Mouse (Mus musculus): ENCODE results near the gene Ak5. TPM values are rescaled to one million over a fixed set of nuclear protein-coding genes. Genes with fewer than 3 reads are reported as not detected.

The Ak5 gene
- polyA plus RNA-seq, 1 experiment from 2014 or later: 3.6 TPM

DNA sequence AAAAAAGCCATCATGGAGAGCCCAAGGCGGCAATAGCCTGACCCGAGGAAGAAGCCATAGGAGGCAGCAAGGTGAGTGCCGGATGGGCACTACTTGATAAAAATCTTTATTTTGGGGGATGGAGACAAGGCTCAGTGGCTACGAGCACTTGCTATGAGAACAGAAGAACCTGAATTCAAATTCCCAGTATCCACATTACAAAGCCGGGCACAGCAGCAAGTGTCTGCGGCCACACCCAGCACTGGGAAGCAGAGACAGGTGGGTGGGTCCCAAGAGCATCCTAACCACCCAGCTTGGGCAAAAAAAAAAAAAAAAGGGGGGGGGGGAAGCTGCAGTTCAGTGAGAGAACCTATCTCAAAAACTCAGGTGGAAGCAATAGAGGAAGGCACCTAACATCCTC, 187.8 kb downstream of the Ak5 start:
- ATAC-seq (replicated peaks; ENCODE audit: low FRiP score): no peak

DNA sequence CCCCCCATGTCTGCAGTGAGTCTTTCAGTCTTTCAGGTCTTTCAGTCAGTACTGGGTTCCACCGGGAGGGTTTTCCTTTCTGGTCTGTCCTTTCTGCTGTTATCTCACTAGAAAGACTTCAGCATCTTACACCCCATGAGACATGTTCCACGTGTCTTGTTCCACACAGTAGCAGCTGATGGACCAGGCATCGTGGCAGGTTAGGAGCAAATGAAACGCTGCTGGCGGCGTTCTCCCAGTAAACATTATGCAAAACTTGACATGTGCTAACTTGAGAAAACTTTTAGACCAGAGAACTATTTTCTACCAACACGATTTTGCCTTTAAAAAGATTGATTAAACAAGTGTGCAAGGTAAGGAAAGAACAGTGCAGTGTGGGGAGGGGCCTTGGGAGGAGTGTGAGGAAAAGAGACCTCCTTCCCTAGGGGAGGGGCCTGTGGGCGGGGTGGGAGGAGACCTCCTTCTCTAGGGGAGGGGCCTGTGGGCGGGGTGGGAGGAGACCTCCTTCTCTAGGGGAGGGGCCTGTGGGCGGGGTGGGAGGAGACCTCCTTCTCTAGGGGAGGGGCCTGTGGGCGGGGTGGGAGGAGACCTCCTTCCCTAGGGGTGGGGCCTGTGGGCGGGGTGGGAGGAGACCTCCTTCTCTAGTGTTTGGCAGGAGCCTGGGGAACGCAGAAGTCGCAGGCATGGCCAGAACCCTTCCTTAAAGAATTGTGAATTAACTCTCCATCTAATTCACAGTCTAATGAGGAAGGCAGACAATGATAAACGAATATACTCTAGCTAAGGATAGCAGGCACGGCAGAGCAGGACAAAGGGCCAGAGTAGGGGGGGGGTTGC, 189.3 kb downstream of the Ak5 start:
- H3K27ac ChIP-seq: peak overlapping the region; percentile 80
- H3K36me3 ChIP-seq: no peaks in the 10 kb centered on the region
- H3K4me2 ChIP-seq: peak overlapping the region; percentile 85
- peak overlapping the region; percentile 53 for H3K9ac ChIP-seq
- H3K4me3 ChIP-seq (replicated peaks): peak overlapping the region; percentile 50
- no peaks in the 10 kb centered on the region for H3K9me3 ChIP-seq (replicated peaks)
- peak; percentile 85 for ATAC-seq (replicated peaks; ENCODE audit: low FRiP score)
- 2% methylated on average over 14 of the region's 16 CpGs for WGBS
- no peaks in the 10 kb centered on the region for H3K27me3 ChIP-seq
- H3K4me1 ChIP-seq: peaks cover 31% of the 10 kb centered on the region

More for the DNA sequence above, 187.8 kb downstream of the Ak5 start:
- Histone ChIP-seq H3K36me3 (no peaks in the 10 kb centered on the region), H3K27me3 (no peaks in the 10 kb centered on the region), H3K9me3 (replicated peaks) (no peaks in the 10 kb centered on the region), H3K27ac (no peak overlapping the region), H3K9ac (no peak overlapping the region), H3K4me3 (replicated peaks) (no peak overlapping the region), H3K4me2 (no peak overlapping the region), H3K4me1 (peaks cover 40% of the 10 kb centered on the region)
- 92% methylated on average over 6 of the region's 6 CpGs for WGBS

DNA sequence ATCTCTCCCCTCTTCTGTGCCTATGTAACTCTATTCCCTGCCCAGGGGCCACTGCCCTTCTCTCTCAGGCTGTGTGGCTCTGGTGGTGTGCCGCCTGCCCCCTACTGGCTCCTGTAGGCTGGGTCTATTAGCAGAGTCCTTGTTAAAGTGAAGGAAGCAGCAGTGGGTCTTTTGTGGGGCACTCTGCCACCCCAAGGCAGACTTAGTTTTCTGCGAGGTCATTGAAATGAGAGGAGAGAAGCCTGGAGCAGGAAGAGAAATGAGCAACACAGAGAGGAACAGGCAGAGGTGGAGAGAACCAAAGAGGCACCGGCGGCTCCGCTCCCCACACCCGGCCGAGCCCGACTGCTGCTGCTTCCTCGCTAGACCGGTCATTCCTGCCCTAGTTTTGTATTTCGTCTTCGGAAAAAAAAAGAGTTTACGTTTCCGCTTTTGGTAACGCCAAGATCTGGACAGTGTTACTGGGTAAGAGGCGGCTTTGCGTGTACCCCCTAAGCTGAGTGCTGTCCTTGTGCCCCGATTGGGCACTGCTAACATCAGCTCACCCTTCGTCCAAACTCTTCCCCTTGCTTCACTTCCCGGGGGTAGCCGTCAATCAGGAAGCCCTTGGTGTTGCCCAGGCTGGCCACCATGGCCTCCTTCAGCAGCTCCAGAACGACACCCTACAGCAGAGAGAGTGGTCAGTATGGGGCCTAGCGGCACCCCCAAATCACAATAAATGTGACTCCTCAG, 190.2 kb downstream of the Ak5 start:
- H3K27ac ChIP-seq: peak overlapping the region; percentile 80
- peaks cover 28% of the 10 kb centered on the region for H3K4me1 ChIP-seq
- peak; percentile 82 for ATAC-seq (replicated peaks; ENCODE audit: low FRiP score)
- peak overlapping the region; percentile 53 for H3K9ac ChIP-seq
- peak overlapping the region; percentile 85 for H3K4me2 ChIP-seq
- H3K9me3 ChIP-seq (replicated peaks): no peaks in the 10 kb centered on the region
- peak overlapping the region; percentile 50 for H3K4me3 ChIP-seq (replicated peaks)
- H3K27me3 ChIP-seq: no peaks in the 10 kb centered on the region
- 3% methylated on average over 23 of the region's 23 CpGs for WGBS
- no peaks in the 10 kb centered on the region for H3K36me3 ChIP-seq

DNA sequence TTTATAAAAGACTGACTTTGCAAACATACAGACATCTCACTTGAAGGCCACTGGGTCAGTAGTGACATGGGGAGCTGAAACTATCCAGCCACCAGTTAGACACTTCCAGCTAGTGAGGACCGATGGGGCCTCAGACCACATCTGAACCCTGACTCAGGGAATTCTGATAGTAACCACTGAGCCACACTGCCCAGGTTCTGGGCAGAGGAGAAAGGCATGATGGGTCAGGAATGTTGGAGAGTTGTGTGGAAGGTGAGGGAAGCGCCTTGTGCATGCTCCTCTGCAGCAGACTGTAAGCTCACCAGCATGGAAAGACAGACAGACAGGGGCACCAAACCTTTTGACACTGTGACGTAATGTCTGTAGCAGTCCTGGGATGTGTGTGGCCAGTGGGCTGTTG, 192.3 kb downstream of the Ak5 start:
- 95% methylated on average over 3 of the region's 3 CpGs for WGBS
- Histone ChIP-seq H3K4me1 (peaks cover 17% of the 10 kb centered on the region), H3K4me2 (no peak overlapping the region), H3K9me3 (replicated peaks) (no peaks in the 10 kb centered on the region), H3K9ac (no peak overlapping the region), H3K36me3 (no peaks in the 10 kb centered on the region), H3K27ac (no peak overlapping the region), H3K4me3 (replicated peaks) (no peak overlapping the region), H3K27me3 (no peaks in the 10 kb centered on the region)
- no peak for ATAC-seq (replicated peaks; ENCODE audit: low FRiP score)

DNA sequence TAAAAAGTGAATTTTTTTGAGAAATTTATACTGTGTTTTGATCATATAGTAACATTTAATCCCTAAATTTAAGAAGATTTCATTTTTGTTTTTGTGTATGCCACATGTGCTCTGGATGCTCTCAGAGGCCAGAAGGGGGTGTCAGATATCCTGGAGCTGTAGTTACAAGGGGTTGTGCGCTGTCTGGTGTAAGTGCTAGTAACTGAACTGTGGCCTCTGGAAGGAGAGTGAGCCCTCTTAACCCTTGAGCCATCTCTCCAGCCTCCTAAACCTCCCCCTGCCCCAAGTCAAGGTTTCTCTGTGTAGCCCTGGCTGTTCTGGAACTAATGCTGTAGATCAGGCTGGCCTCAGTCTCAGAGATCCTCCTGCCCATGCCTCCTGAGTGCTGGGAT, 192.9 kb downstream of the Ak5 start:
- no peaks in the 10 kb centered on the region for H3K27me3 ChIP-seq
- no peak overlapping the region for H3K4me2 ChIP-seq
- H3K27ac ChIP-seq: no peak overlapping the region
- no peak overlapping the region for H3K4me3 ChIP-seq (replicated peaks)
- ATAC-seq (replicated peaks; ENCODE audit: low FRiP score): no peak
- H3K4me1 ChIP-seq: peaks cover 17% of the 10 kb centered on the region
- no peak overlapping the region for H3K9ac ChIP-seq
- whole genome bisulfite sequencing: 80% methylated on average over 1 of the region's 1 CpGs
- no peaks in the 10 kb centered on the region for H3K36me3 ChIP-seq
- no peaks in the 10 kb centered on the region for H3K9me3 ChIP-seq (replicated peaks)

DNA sequence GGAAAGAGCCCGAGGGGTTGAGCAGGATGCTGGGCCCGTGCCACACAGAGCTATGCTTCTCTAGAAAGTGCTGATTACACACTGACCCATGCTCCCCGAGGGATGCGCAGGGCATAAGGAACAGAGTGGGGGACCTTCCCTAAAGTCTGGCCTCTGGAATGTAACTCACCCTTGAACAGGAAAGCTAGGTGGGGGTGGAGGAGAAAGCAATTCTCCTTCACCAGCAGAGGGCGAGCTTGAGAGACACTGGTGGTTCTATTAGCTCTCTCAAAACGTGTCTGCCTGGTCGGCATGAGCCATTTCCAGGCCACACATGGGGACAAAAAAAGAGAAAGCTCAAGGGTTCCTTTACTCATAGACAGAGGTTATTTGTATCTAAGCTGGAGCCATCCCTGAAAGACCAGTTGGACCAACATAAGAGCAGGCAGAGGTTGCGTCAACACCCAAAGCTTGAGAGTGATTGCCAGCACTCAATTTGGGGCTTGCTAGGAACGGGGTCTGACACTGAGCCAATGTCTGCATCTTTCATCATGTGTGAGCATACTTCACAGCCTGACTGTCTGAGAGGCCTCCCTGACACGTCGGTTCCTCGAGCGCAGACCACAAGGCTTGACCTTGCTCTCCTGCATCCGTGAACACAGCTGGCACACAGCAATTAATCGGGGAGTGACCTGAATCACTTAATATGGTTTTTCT, 193.4 kb downstream of the Ak5 start:
- no peaks in the 10 kb centered on the region for H3K9me3 ChIP-seq (replicated peaks)
- no peak overlapping the region for H3K27ac ChIP-seq
- ATAC-seq (replicated peaks; ENCODE audit: low FRiP score): no peak
- H3K4me2 ChIP-seq: no peak overlapping the region
- no peak overlapping the region for H3K9ac ChIP-seq
- H3K27me3 ChIP-seq: no peaks in the 10 kb centered on the region
- no peaks in the 10 kb centered on the region for H3K36me3 ChIP-seq
- peaks cover 19% of the 10 kb centered on the region for H3K4me1 ChIP-seq
- no peak overlapping the region for H3K4me3 ChIP-seq (replicated peaks)
- 58% methylated on average over 15 of the region's 15 CpGs for WGBS

DNA sequence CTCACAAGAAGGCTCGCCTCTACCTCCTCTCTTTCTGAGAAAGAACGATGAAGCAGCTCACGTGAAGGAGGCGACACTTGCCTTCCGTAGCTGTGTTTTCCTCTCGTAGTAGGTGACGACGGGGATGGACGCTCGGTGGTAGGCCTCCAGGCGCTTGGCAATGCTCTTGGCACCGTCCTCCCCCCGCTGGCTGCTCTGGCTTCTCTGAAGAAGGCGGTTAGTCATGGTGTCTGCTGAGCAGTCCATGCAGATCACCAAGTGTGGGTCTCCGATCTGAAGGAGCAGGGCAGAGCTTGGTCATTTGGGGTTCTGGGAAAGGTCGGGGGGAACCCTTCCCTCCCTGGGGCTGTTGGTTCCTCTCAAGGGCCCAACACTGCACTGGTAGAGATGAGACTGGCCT, 195.5 kb downstream of the Ak5 start:
- Histone ChIP-seq H3K4me3 (replicated peaks) (no peak overlapping the region), H3K9ac (no peak overlapping the region), H3K4me1 (peaks cover 22% of the 10 kb centered on the region), H3K27me3 (no peaks in the 10 kb centered on the region), H3K36me3 (no peaks in the 10 kb centered on the region), H3K27ac (no peak overlapping the region), H3K4me2 (no peak overlapping the region), H3K9me3 (replicated peaks) (no peaks in the 10 kb centered on the region)
- ATAC-seq (replicated peaks; ENCODE audit: low FRiP score): no peak
- 86% methylated on average over 16 of the region's 16 CpGs for WGBS

DNA sequence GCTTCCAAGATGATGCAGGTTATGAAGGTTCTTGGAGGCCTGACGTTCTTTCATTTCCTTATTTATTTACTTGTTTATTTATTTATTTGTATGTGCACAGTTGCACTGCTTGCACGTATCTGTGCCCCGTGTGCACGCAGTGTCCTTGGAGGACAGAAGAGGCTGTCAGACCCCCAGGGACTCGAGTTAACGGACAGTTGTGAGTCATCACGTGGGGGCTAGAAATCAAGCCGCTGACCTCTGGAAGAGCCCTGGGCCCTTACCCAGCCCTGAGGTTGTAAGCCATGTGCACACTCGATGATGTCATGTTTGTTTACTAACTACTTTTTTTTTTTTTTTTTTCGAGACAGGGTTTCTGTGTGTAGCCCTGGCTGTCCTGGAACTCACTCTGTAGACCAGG, 197.8 kb downstream of the Ak5 start:
- no peak overlapping the region for H3K4me2 ChIP-seq
- no peak overlapping the region for H3K9ac ChIP-seq
- no peak overlapping the region for H3K4me3 ChIP-seq (replicated peaks)
- peaks cover 19% of the 10 kb centered on the region for H3K4me1 ChIP-seq
- ATAC-seq (replicated peaks; ENCODE audit: low FRiP score): no peak
- no peaks in the 10 kb centered on the region for H3K9me3 ChIP-seq (replicated peaks)
- H3K27ac ChIP-seq: no peak overlapping the region
- H3K36me3 ChIP-seq: no peaks in the 10 kb centered on the region
- H3K27me3 ChIP-seq: no peaks in the 10 kb centered on the region
- WGBS: 79% methylated on average over 10 of the region's 10 CpGs

DNA sequence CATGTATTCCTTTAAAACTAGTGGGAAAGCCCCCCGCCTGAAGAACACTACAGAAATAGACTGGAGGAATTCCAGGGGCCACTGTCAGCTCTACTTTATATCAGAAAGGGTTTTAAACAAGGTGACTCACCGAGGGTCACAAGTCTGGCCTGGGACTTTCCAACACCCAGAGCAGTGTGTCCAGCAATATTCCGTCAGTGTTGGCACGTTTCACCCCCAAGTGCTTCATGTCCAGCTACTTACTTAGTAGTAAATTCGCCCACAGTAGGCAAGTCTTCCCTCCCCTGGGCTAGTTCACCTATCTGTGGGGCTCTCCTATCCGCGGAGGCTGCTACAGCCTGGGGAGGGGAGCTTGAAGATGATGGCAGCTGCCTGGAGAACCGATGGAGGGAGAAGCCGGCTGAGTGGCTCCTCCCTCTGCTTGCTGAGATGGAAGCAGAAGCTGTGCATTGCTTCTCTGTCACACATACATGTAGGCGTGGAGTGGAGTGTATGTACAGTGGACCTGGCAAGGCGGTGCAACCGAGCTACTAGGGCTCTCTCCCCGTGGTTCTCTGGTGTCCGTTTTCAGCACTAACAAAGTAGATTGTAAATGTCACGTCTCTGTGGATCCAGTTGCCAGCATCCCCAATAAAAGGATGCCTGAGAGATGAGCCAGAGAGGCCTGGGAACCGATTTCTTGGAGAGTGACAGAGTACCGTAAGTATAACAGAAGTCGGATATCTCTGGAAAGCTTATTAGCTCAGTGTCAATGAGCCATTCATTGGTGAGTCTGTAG, 198.5 kb downstream of the Ak5 start:
- no peak for ATAC-seq (replicated peaks; ENCODE audit: low FRiP score)
- no peak overlapping the region for H3K9ac ChIP-seq
- no peak overlapping the region for H3K27ac ChIP-seq
- H3K4me1 ChIP-seq: peaks cover 16% of the 10 kb centered on the region
- no peaks in the 10 kb centered on the region for H3K9me3 ChIP-seq (replicated peaks)
- H3K4me2 ChIP-seq: no peak overlapping the region
- 43% methylated on average over 18 of the region's 18 CpGs for WGBS
- no peaks in the 10 kb centered on the region for H3K36me3 ChIP-seq
- no peak overlapping the region for H3K4me3 ChIP-seq (replicated peaks)
- no peaks in the 10 kb centered on the region for H3K27me3 ChIP-seq

DNA sequence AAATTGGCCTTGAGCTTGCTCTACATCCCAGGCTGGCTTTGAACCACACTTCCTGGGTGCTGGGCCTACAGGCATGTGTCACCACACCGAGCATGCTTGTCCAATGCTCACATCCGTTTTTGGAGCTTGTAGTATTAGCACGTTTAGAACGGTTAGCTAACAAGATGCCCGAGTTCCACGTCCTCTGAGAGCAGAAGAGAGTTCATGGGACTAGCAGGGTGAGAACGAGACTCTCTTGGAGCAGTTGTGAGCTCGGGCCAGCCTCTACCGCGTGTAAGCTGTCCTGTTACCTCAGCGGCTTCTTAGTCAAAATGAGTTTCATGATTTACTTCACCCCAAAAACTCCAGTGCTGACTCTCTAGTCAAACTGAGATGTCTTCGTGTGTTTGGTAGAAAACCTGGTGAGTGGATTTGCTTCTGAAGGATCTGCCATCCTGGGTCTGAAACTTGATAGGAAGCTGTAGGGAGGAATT, 199.6 kb downstream of the Ak5 start:
- H3K4me2 ChIP-seq: peak overlapping the region; percentile 19; the same call in 1 of the 2 replicates
- peak overlapping the region; percentile 14; the same call in 1 of the 2 replicates for H3K27ac ChIP-seq

DNA sequence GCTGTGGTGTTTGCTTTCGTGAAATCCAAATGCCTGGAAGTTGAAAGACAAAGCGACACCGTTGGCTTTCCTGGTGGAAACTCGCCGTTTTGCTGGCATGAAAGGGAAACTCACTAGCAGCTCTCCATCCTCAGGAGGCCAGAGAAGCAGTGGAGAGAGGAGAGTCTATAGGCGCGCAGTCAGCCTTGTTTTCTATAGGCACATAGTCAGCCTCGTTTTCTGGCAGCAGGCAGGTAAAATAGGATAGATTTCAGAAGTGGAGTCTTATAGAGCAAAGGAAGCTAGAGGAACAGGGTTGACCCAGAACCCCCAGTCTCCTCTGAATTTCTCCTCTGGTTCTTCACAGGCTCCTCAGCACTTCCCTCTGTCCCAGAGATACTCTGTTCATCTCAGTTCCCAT, 200.1 kb downstream of the Ak5 start:
- Histone ChIP-seq H3K4me2 (no peak overlapping the region), H3K27ac (no peak overlapping the region), H3K9me3 (replicated peaks) (no peaks in the 10 kb centered on the region), H3K27me3 (no peaks in the 10 kb centered on the region), H3K4me3 (replicated peaks) (no peak overlapping the region), H3K36me3 (peaks cover 6% of the 10 kb centered on the region), H3K9ac (no peak overlapping the region), H3K4me1 (peaks cover 16% of the 10 kb centered on the region)
- ATAC-seq (replicated peaks; ENCODE audit: low FRiP score): no peak
- WGBS: 88% methylated on average over 8 of the region's 8 CpGs

More for the DNA sequence above, 199.6 kb downstream of the Ak5 start:
- Histone ChIP-seq H3K4me3 (replicated peaks) (no peak overlapping the region), H3K4me1 (peaks cover 16% of the 10 kb centered on the region), H3K9ac (no peak overlapping the region), H3K27me3 (no peaks in the 10 kb centered on the region), H3K9me3 (replicated peaks) (no peaks in the 10 kb centered on the region), H3K36me3 (peaks cover 1% of the 10 kb centered on the region; the same call in 1 of the 2 replicates)
- no peak for ATAC-seq (replicated peaks; ENCODE audit: low FRiP score)
- WGBS: 60% methylated on average over 12 of the region's 12 CpGs
